ENCODE assay signal across 16 mouse cellular contexts in the genomic region with DNA sequence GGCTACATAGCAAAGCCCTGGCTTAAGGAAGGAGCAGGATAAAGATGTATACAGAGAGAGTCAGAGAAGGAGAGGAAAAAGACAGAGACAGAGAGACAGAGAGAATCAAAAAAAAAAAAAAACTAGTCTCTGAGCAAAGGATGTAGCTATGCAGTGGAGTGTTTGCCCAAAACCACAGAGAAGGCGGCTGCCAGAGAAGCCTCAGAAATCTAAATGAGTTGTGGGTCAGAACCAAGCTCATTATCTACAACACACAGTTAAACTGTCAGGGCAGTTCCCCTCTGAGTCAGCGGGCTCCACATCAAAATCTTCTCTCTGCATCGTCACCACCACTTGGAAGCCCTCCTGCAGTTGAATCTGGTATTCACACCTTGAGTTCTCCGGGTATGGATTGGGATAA. TPM values are rescaled to one million over a fixed set of nuclear protein-coding genes. Genes with fewer than 3 reads are reported as not detected.
"Had no signal": no experiment of that assay in that cellular context is flagged by ENCODE, and none has a peak within 500 bp of the region (broad histone marks: within the 10 kb centered on the region; RNA-seq: fewer than 3 reads in every experiment).

No protein-coding gene starts in this region.

- ATAC-seq: lung, postnatal 0 days; midbrain, embryonic 15.5 days had no signal

- H3K27me3 ChIP-seq: liver, embryonic 15.5 days; midbrain, embryonic 15.5 days; neural tube, embryonic 13.5 days; stomach, embryonic 15.5 days had no signal

- H3K27ac ChIP-seq: left cerebral cortex, adult 2 months; limb, embryonic 10.5 days; liver, embryonic 15.5 days; midbrain, embryonic 15.5 days; neural tube, embryonic 13.5 days; stomach, embryonic 15.5 days had no signal

- H3K9me3 ChIP-seq: limb, embryonic 10.5 days; liver, embryonic 15.5 days; midbrain, embryonic 15.5 days; neural tube, embryonic 13.5 days; stomach, embryonic 15.5 days had no signal

- DNase-seq: kidney, postnatal 25 days; lung, adult 2 months; lung, postnatal 36 days; right cerebral cortex, postnatal 14 days; thymus, adult 2 months; thymus, postnatal 25 days had no signal

- H3K36me3 ChIP-seq: limb, embryonic 10.5 days; liver, embryonic 15.5 days; midbrain, embryonic 15.5 days; neural tube, embryonic 13.5 days; stomach, embryonic 15.5 days had no signal

- H3K4me2 ChIP-seq: liver, embryonic 11.5 days; liver, embryonic 15.5 days; midbrain, embryonic 11.5 days; midbrain, embryonic 15.5 days; neural tube, embryonic 13.5 days; stomach, embryonic 15.5 days had no signal

- H3K4me3 ChIP-seq: left cerebral cortex, adult 2 months; limb, embryonic 10.5 days; liver, embryonic 15.5 days; midbrain, embryonic 15.5 days; neural tube, embryonic 13.5 days; stomach, embryonic 15.5 days had no signal

- H3K4me1 ChIP-seq: limb, embryonic 10.5 days; liver, embryonic 15.5 days; midbrain, embryonic 15.5 days; neural tube, embryonic 13.5 days; stomach, embryonic 15.5 days had no signal

- H3K9ac ChIP-seq: liver, embryonic 15.5 days; midbrain, embryonic 15.5 days; neural tube, embryonic 13.5 days; stomach, embryonic 15.5 days had no signal

RNA-seq across cellular contexts. Expression of a gene that starts 5.1 kb away (rescaled TPM):
- total RNA-seq: megakaryocyte, adult 5-6 weeks had no signal
- polyA plus RNA-seq: limb, embryonic 10.5 days; liver, embryonic 11.5 days; liver, embryonic 15.5 days; midbrain, embryonic 11.5 days; neural tube, embryonic 13.5 days had no signal
